In the genomic region with DNA sequence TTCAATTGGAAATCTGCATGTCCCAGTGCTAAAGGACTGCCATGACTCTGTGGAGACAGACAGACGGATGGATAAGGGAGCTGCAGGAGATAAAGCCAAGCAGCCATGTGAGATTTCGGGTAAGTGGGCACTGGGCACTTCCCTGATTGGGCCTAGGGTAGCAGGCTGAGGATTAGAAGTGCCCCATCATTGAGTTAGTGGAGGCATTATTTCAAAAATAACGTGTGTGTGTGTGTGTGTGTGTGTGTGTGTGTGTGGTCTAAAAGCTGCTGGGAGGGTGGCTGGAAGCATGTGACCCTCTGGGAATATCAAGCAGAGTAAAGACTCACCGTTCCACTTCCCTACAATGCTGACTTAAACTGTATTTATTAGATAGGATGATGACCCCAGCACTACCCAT, we compare ENCODE assay signal across 30 mouse cellular contexts.
"Had no signal": no experiment of that assay in that cellular context is flagged by ENCODE, and none has a peak within 500 bp of the region (broad histone marks: within the 10 kb centered on the region; RNA-seq: fewer than 3 reads in every experiment).

No protein-coding gene starts in this region.

- H3K4me3 ChIP-seq: left cerebral cortex, adult 2 months; limb, embryonic 10.5 days; limb, embryonic 12.5 days; limb, embryonic 13.5 days; limb, embryonic 15.5 days; liver, embryonic 12.5 days; liver, embryonic 13.5 days; liver, embryonic 15.5 days; lung, embryonic 15.5 days; megakaryocyte, embryonic 14.5 days; midbrain, embryonic 10.5 days; midbrain, embryonic 12.5 days; midbrain, embryonic 13.5 days; myocyte had no signal

- H3K36me3 ChIP-seq: limb, embryonic 10.5 days; limb, embryonic 12.5 days; limb, embryonic 13.5 days; limb, embryonic 15.5 days; liver, embryonic 12.5 days; liver, embryonic 13.5 days; liver, embryonic 15.5 days; lung, embryonic 15.5 days; midbrain, embryonic 10.5 days; midbrain, embryonic 12.5 days; midbrain, embryonic 13.5 days had no signal

- H3K4me1 ChIP-seq: limb, embryonic 10.5 days; liver, embryonic 12.5 days; liver, embryonic 13.5 days; liver, embryonic 15.5 days; lung, embryonic 15.5 days; megakaryocyte, embryonic 14.5 days had no signal

- H3K9ac ChIP-seq: limb, embryonic 12.5 days; limb, embryonic 13.5 days; limb, embryonic 15.5 days; liver, embryonic 12.5 days; liver, embryonic 13.5 days; liver, embryonic 14.5 days; liver, embryonic 15.5 days; liver, postnatal 0 days; lung, embryonic 14.5 days; lung, embryonic 15.5 days; midbrain, embryonic 12.5 days; midbrain, embryonic 13.5 days had no signal

- H3K27ac ChIP-seq: limb, embryonic 10.5 days; limb, embryonic 12.5 days; limb, embryonic 13.5 days; limb, embryonic 15.5 days; liver, embryonic 12.5 days; liver, embryonic 13.5 days; liver, embryonic 14.5 days; liver, embryonic 15.5 days; lung, embryonic 15.5 days; macrophage; midbrain, embryonic 10.5 days; midbrain, embryonic 12.5 days; midbrain, embryonic 13.5 days had no signal

- ATAC-seq: liver, embryonic 12.5 days; liver, postnatal 0 days; lung, postnatal 0 days; midbrain, embryonic 13.5 days; midbrain, embryonic 16.5 days had no signal

- DNase-seq: left cerebral cortex, postnatal 4 days; liver; liver, embryonic 13.5 days; liver, postnatal 0 days; lung, adult 18-20 months; lung, adult 2 months; lung, embryonic 14.5 days; lung, postnatal 10 days; lung, postnatal 14 days; lung, postnatal 36 days; lung, postnatal 4 days; midbrain, embryonic 14.5 days had no signal

- H3K4me2 ChIP-seq: limb, embryonic 12.5 days; limb, embryonic 13.5 days; limb, embryonic 15.5 days; liver, embryonic 11.5 days; liver, embryonic 12.5 days; liver, embryonic 13.5 days; liver, embryonic 15.5 days; lung, embryonic 14.5 days; lung, embryonic 15.5 days; midbrain, embryonic 12.5 days; midbrain, embryonic 13.5 days had no signal

- H3K9me3 ChIP-seq: limb, embryonic 10.5 days; limb, embryonic 12.5 days; limb, embryonic 13.5 days; limb, embryonic 15.5 days; liver, embryonic 12.5 days; liver, embryonic 13.5 days; liver, embryonic 15.5 days; lung, embryonic 15.5 days; midbrain, embryonic 10.5 days; midbrain, embryonic 12.5 days; midbrain, embryonic 13.5 days had no signal

- H3K27me3 ChIP-seq: limb, embryonic 12.5 days; limb, embryonic 15.5 days; liver, embryonic 12.5 days; liver, embryonic 13.5 days; liver, embryonic 15.5 days; lung, embryonic 15.5 days; megakaryocyte, embryonic 14.5 days; midbrain, embryonic 12.5 days; midbrain, embryonic 13.5 days had no signal
